Comparison of ENCODE assay signal across 30 mouse cellular contexts in the genomic region with DNA sequence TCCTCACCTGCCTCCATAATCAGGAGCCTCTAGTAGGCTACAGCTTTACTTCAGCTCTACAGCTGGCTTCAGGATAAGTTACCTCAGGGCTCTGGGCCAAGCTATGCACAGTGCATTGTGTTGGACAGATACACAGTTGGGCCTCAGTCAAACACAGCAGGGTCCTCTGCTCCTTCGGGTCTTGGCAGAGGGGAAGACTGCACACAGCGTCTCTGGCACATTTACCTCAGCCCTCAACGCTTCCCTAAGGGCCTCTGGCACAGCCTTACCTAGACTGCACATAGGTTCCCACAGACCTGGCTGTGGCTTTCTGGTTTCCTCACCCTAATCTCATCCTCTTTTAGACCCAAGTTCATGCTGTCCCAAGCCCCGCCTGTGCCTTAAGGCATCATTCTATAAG. TPM values are rescaled to one million over a fixed set of nuclear protein-coding genes. Genes with fewer than 3 reads are reported as not detected.
A peak's percentile ranks its signal among the peaks of the same experiment; 100 is the strongest.
DNase-seq lines count a peak whose midpoint lies in the region; ATAC-seq lines count a peak whose summit lies in the region.
"Had no signal": no experiment of that assay in that cellular context is flagged by ENCODE, and none has a peak within 500 bp of the region (broad histone marks: within the 10 kb centered on the region; RNA-seq: fewer than 3 reads in every experiment).

No protein-coding gene starts in this region.

- H3K4me2 ChIP-seq in forebrain, embryonic 14.5 days (ENCODE audit: low read length): no peak overlapping the region
- H3K4me2 ChIP-seq in heart, embryonic 13.5 days: no peak overlapping the region
- H3K4me2 ChIP-seq: embryonic facial prominence, embryonic 13.5 days; forebrain, embryonic 12.5 days; heart, embryonic 12.5 days; hindbrain, embryonic 12.5 days; intestine, embryonic 15.5 days had no signal

- WGBS in forebrain, embryonic 10.5 days: 91% methylated on average over 4 of the region's 4 CpGs
- 71% methylated on average over 4 of the region's 4 CpGs for WGBS in forebrain, embryonic 14.5 days
- WGBS in heart, embryonic 13.5 days: 75% methylated on average over 4 of the region's 4 CpGs
- 85% methylated on average over 4 of the region's 4 CpGs for WGBS in heart, embryonic 10.5 days

- H3K27me3 ChIP-seq in forebrain, embryonic 10.5 days (ENCODE audit: poor library complexity, severe bottlenecking): 0 out of 2 replicates have a peak, but pooled peaks cover 3% of the 10 kb centered on the region
- no peaks in the 10 kb centered on the region for H3K27me3 ChIP-seq in forebrain, embryonic 14.5 days (replicated peaks; ENCODE audit: control insufficient read depth, insufficient read depth, low read length)
- no peaks in the 10 kb centered on the region for H3K27me3 ChIP-seq in heart, embryonic 13.5 days (replicated peaks)
- 0 out of 2 replicates have a peak, but pooled peaks cover 4% of the 10 kb centered on the region for H3K27me3 ChIP-seq in heart, embryonic 10.5 days (ENCODE audit: insufficient read depth, poor library complexity, severe bottlenecking)
- H3K27me3 ChIP-seq: embryonic facial prominence, embryonic 13.5 days; forebrain, embryonic 12.5 days; heart, embryonic 12.5 days; hindbrain, embryonic 12.5 days; intestine, embryonic 15.5 days had no signal

- H3K27ac ChIP-seq in forebrain, embryonic 10.5 days: 0 out of 2 replicates have a peak overlapping the region, but pooled peaks have one; percentile 35
- no peak overlapping the region for H3K27ac ChIP-seq in forebrain, embryonic 14.5 days (ENCODE audit: low read depth, low read length)
- H3K27ac ChIP-seq in heart, embryonic 13.5 days (replicated peaks): no peak overlapping the region
- H3K27ac ChIP-seq in heart, embryonic 10.5 days: no peak overlapping the region
- H3K27ac ChIP-seq: embryonic facial prominence, embryonic 10.5 days; embryonic facial prominence, embryonic 13.5 days; forebrain, embryonic 12.5 days; hindbrain, embryonic 12.5 days; intestine, embryonic 15.5 days had no signal

- peaks cover 19% of the 10 kb centered on the region for H3K4me1 ChIP-seq in forebrain, embryonic 10.5 days
- no peaks in the 10 kb centered on the region for H3K4me1 ChIP-seq in forebrain, embryonic 14.5 days (ENCODE audit: control insufficient read depth, insufficient read depth, low read length)
- peaks cover 15% of the 10 kb centered on the region for H3K4me1 ChIP-seq in heart, embryonic 13.5 days
- H3K4me1 ChIP-seq in heart, embryonic 10.5 days: peaks cover 15% of the 10 kb centered on the region

- no peak overlapping the region for H3K9ac ChIP-seq in forebrain, embryonic 14.5 days (ENCODE audit: low read length)
- no peak overlapping the region for H3K9ac ChIP-seq in heart, embryonic 13.5 days
- H3K9ac ChIP-seq: embryonic facial prominence, embryonic 13.5 days; forebrain, embryonic 12.5 days; heart, embryonic 12.5 days; hindbrain, embryonic 12.5 days; intestine, embryonic 15.5 days had no signal

- H3K9me3 ChIP-seq in forebrain, embryonic 10.5 days: peaks cover 13% of the 10 kb centered on the region; the same call in 1 of the 2 replicates
- H3K9me3 ChIP-seq in forebrain, embryonic 14.5 days (replicated peaks; ENCODE audit: control insufficient read depth, low read length): no peaks in the 10 kb centered on the region
- H3K9me3 ChIP-seq in heart, embryonic 13.5 days: peaks cover 15% of the 10 kb centered on the region; the same call in 1 of the 2 replicates
- H3K9me3 ChIP-seq in heart, embryonic 10.5 days: 0 out of 2 replicates have a peak, but pooled peaks cover 4% of the 10 kb centered on the region
- H3K9me3 ChIP-seq: forebrain, embryonic 12.5 days; G1E; intestine, embryonic 15.5 days had no signal

- no peak overlapping the region for H3K4me3 ChIP-seq in forebrain, embryonic 10.5 days
- no peak overlapping the region for H3K4me3 ChIP-seq in forebrain, embryonic 14.5 days (ENCODE audit: low read depth, low read length)
- H3K4me3 ChIP-seq in heart, embryonic 13.5 days: no peak overlapping the region
- no peak overlapping the region for H3K4me3 ChIP-seq in heart, embryonic 10.5 days
- H3K4me3 ChIP-seq: embryonic facial prominence, embryonic 10.5 days; embryonic facial prominence, embryonic 13.5 days; erythroblast, embryonic 14.5 days; forebrain, embryonic 12.5 days; heart, embryonic 12.5 days; hindbrain, embryonic 12.5 days; intestine, embryonic 15.5 days had no signal

- no peak for ATAC-seq in forebrain, embryonic 14.5 days
- ATAC-seq in heart, embryonic 13.5 days (ENCODE audit: extremely low read depth, insufficient number of reproducible peaks, low FRiP score, low TSS enrichment): 0 out of 2 replicates have a peak, but pooled peaks have one; percentile 14
- ATAC-seq: forebrain, embryonic 16.5 days; hindbrain, embryonic 16.5 days; intestine, embryonic 15.5 days; Patski had no signal

- no peaks in the 10 kb centered on the region for H3K36me3 ChIP-seq in forebrain, embryonic 10.5 days (replicated peaks)
- no peaks in the 10 kb centered on the region for H3K36me3 ChIP-seq in forebrain, embryonic 14.5 days (ENCODE audit: control insufficient read depth, insufficient read depth, low read length)
- no peaks in the 10 kb centered on the region for H3K36me3 ChIP-seq in heart, embryonic 13.5 days
- no peaks in the 10 kb centered on the region for H3K36me3 ChIP-seq in heart, embryonic 10.5 days
- H3K36me3 ChIP-seq: embryonic facial prominence, embryonic 10.5 days; embryonic facial prominence, embryonic 13.5 days; forebrain, embryonic 12.5 days; G1E; heart, embryonic 12.5 days; hindbrain, embryonic 12.5 days; intestine, embryonic 15.5 days had no signal

- no peak for DNase-seq in forebrain, embryonic 10.5 days (ENCODE audit: extremely low spot score, low spot score)
- DNase-seq in forebrain, embryonic 14.5 days (ENCODE audit: low spot score): no peak
- no peak for DNase-seq in heart, embryonic 10.5 days (ENCODE audit: low spot score)
- DNase-seq in fat pad, adult 2 months (ENCODE audit: extremely low read depth, low read depth, low spot score): peak; percentile 65
- no peak for DNase-seq in kidney, postnatal 36 days
- DNase-seq: adrenal gland, postnatal 10 days; adrenal gland, postnatal 36 days; B cell, adult 2 months; cerebellum, adult 18-20 months; cerebellum, adult 9-11 months; cerebellum, postnatal 36 days; embryo, embryonic 11 days; gastrocnemius, postnatal 36 days; heart, adult 11 months; heart, postnatal 14 days; heart, postnatal 4 days; kidney, adult 11 months; kidney, adult 8-10 months had no signal

RNA-seq across cellular contexts. Expression of a gene that starts 22.1 kb away (rescaled TPM):
- polyA plus RNA-seq in forebrain, embryonic 10.5 days (2016; fragmentation: Nextera tagmentation; extraction: Ambion mirVana): 12.5 and 14.1 TPM in 2 replicates
- polyA plus RNA-seq in forebrain, embryonic 14.5 days (2014; fragmentation: Nextera tagmentation; extraction: Ambion mirVana): 4.2 and 4.3 TPM in 2 replicates
- 4.3 and 4.9 TPM in 2 replicates for polyA plus RNA-seq in heart, embryonic 13.5 days (2015; fragmentation: Nextera tagmentation; extraction: Ambion mirVana)
- 4.2 and 8.5 TPM in 2 replicates for polyA plus RNA-seq in heart, embryonic 10.5 days (2016; fragmentation: Nextera tagmentation; extraction: Ambion mirVana)
